Mouse (Mus musculus) ES-E14 (cell line): ENCODE measurements around the gene Chrm4.

Experiments used
- MAFK ChIP-seq: IDR thresholded peaks from 2 replicates; pipeline ENCODE4 v1.6.1; 2014; ENCODE audit warnings: mild to moderate bottlenecking, low read depth, low read length, inconsistent platforms; ENCODE audit not compliant: insufficient read depth
- ZC3H11A ChIP-seq: IDR thresholded peaks from 2 replicates; pipeline ENCODE4 v1.6.1; 2012; ENCODE audit warnings: low read depth, mild to moderate bottlenecking, inconsistent platforms, low read length, borderline replicate concordance
- ZNF384 ChIP-seq: IDR thresholded peaks from 2 replicates; pipeline ENCODE4 v1.6.1; 2012; ENCODE audit warnings: low read depth, low read length, inconsistent platforms

- TF ChIP-seq MAFK: no peak
- no peak for TF ChIP-seq ZNF384
- TF ChIP-seq ZC3H11A: no peak
These were observed 10.6 kb upstream of the Chrm4 start for GRCm38 (mm10) chr2:91916346-91916977.
